In the genomic region with DNA sequence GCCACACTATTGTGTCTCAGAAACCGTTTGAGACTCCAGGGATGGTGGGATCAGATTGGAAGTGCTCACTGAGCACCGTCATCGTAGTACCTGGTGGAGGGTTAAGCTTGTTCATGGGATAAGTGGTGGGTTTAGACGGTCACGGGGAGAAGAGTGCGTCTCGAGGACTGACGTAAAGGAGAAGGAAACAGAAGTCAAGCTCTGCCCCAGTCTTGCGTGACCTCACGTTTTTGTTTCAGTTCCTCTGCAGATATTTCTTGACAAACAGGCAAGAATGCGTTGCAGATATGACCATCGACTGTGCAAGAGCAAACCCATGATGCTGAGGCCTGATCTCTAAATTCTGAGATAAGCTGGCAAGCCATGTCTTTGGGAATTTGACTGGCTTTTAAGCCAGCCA, we compare ENCODE assay signal across 1 mouse cellular context.
A peak's percentile ranks its signal among the peaks of the same experiment; 100 is the strongest.
TF ChIP-seq lines count a peak whose summit lies in the region.

No protein-coding gene starts in this region.

TF ChIP-seq in CH12.LX, 34 proteins besides CTCF, POLR2A, EP300 and RAD21 (continued from another document):
- TF ChIP-seq UBTF (IDR thresholded peaks at IDR 0.05; ENCODE audit: low read depth, low read length): no peak
- TF ChIP-seq MAX (IDR thresholded peaks at IDR 0.05; ENCODE audit: low read length): peak; percentile 77
- peak; percentile 42; the same call in 1 of the 2 replicates for TF ChIP-seq MXI1 (IDR thresholded peaks at IDR 0.05; ENCODE audit: low read depth, low read length)
- TF ChIP-seq JUN (IDR thresholded peaks at IDR 0.05; ENCODE audit: insufficient read depth, low read depth, low read length): peak; percentile 84
- peak; percentile 39; the same call in 1 of the 2 replicates for TF ChIP-seq SMC3 (IDR thresholded peaks at IDR 0.05; ENCODE audit: low read depth, low read length)
- no peak; the same call in 1 of the 2 replicates for TF ChIP-seq USF1 (IDR thresholded peaks at IDR 0.05; ENCODE audit: low read depth, low read length)
- peak; percentile 50; the same call in 1 of the 2 replicates for TF ChIP-seq E2F4 (IDR thresholded peaks at IDR 0.05; ENCODE audit: insufficient replicate concordance, low read depth, low read length)
- TF ChIP-seq IRF4 (IDR thresholded peaks at IDR 0.05; ENCODE audit: low read depth, low read length): peak; percentile 99
- peak; percentile 100 for TF ChIP-seq BHLHE40 (IDR thresholded peaks at IDR 0.05; ENCODE audit: low read depth, low read length)
- peak; percentile 99 for TF ChIP-seq RCOR1 (conservative IDR thresholded peaks at IDR 0.05; ENCODE audit: low read depth, low read length)
- peak; percentile 44 for TF ChIP-seq NRF1 (IDR thresholded peaks at IDR 0.05; ENCODE audit: low read depth, low read length)
- peak; percentile 100 for TF ChIP-seq ETS1 (conservative IDR thresholded peaks at IDR 0.05; ENCODE audit: low read depth, low read length)
- peak; percentile 91 for TF ChIP-seq MEF2A (IDR thresholded peaks at IDR 0.05; ENCODE audit: borderline replicate concordance, low read depth, low read length)
- peak; percentile 27; the same call in 1 of the 2 replicates for TF ChIP-seq NELFE (IDR thresholded peaks at IDR 0.05; ENCODE audit: low read depth, low read length)
- 0 out of 2 replicates have a peak, but pooled peaks have one; percentile 45 for TF ChIP-seq TBP (conservative IDR thresholded peaks at IDR 0.05; ENCODE audit: low read depth, low read length)
- TF ChIP-seq JUND (conservative IDR thresholded peaks at IDR 0.05; ENCODE audit: low read depth, low read length): peak; percentile 79
- TF ChIP-seq ZC3H11A (IDR thresholded peaks at IDR 0.05; ENCODE audit: low read depth, low read length): no peak
- peak; percentile 83 for TF ChIP-seq MAZ (IDR thresholded peaks at IDR 0.05; ENCODE audit: low read depth, low read length)
- peak; percentile 60; the same call in 1 of the 2 replicates for TF ChIP-seq ELF1 (IDR thresholded peaks at IDR 0.05; ENCODE audit: low read depth, low read length)
- TF ChIP-seq CHD2 (IDR thresholded peaks at IDR 0.05; ENCODE audit: low read length): peak; percentile 79
- TF ChIP-seq TCF12 (IDR thresholded peaks at IDR 0.05; ENCODE audit: low read depth, low read length): peak; percentile 90
- peak; percentile 79 for TF ChIP-seq SIN3A (IDR thresholded peaks at IDR 0.05; ENCODE audit: low read length)
